Mouse (Mus musculus): Measurements from ENCODE around the gene Gm28048. TPM values are rescaled to one million over a fixed set of nuclear protein-coding genes. Genes with fewer than 3 reads are reported as not detected.
A peak's percentile ranks its signal among the peaks of the same experiment; 100 is the strongest.

Gm28048 gene
- total and polyA plus RNA-seq, 2 experiments from 2014 or later: 6.8 TPM; not detected in 1

DNA sequence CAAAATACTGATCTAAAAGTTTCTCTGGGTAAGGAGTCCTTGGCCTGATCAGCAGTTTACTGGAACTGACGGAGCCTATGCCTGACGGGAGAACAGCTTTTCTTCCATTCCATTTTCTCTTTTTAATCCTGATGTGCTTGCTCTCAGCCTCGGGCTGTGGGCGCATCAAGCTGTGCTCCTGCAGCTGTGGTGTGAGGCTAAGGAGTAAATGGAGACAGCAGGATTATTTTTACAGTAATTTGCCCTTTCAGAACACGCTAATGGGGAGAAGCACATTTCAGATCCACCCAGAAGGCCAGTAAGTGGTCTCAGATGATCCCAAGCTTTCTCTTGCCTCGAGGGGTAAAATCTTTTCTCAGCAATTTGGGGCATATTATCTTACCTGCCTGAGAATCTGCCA is 107.1 kb downstream of the Gm28048 start:
- Histone ChIP-seq H3K4me1 (ENCODE audit: control insufficient read depth, insufficient read depth) (peaks cover 12% of the 10 kb centered on the region; the same call in 1 of the 2 replicates), H3K4me3 (ENCODE audit: low read depth, low read length) (no peak overlapping the region), H3K36me3 (replicated peaks; ENCODE audit: control insufficient read depth, insufficient read depth, low read length) (no peaks in the 10 kb centered on the region), H3K9ac (replicated peaks; ENCODE audit: low read depth, low read length) (no peak overlapping the region), H3K27me3 (ENCODE audit: control insufficient read depth, insufficient read depth, low read length) (no peaks in the 10 kb centered on the region), H3K27ac (ENCODE audit: low read depth) (no peak overlapping the region), H3K9me3 (replicated peaks; ENCODE audit: control insufficient read depth, low read length) (no peaks in the 10 kb centered on the region), H3K4me2 (ENCODE audit: low read depth, low read length) (no peak overlapping the region)
- no peak for TF ChIP-seq EP300 (IDR thresholded peaks at IDR 0.05; ENCODE audit: low read depth)
- no peak for TF ChIP-seq CTCF (IDR thresholded peaks at IDR 0.05; ENCODE audit: low read depth)
- ATAC-seq (ENCODE audit: insufficient read depth, low read depth) (no peak), DNase-seq (ENCODE audit: low spot score) (no peak)
- WGBS: 80% methylated on average over 6 of the region's 6 CpGs

DNA sequence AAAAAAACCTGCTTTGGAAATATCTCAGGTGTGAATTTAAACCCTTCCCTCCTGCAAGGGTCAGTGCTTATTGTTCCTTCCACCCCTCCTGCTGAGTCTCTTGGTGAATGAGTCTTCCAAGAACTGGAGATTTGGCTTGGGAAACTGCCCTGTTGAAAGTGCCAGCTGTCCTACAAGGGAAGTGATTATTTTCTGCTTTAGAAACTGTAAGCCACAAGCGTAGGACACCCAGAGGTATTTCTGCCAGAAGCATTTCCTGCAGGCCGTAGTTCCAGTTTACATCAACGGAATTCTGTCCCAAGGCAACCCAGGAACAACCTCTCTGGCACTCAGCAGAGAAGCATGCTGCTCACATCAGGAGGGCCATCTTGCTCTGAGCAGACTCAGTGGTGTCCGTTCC is 108.5 kb downstream of the Gm28048 start:
- Histone ChIP-seq H3K36me3 (replicated peaks; ENCODE audit: control insufficient read depth, insufficient read depth, low read length) (no peaks in the 10 kb centered on the region), H3K9me3 (replicated peaks; ENCODE audit: control insufficient read depth, low read length) (no peaks in the 10 kb centered on the region), H3K4me2 (ENCODE audit: low read depth, low read length) (no peak overlapping the region), H3K27me3 (ENCODE audit: control insufficient read depth, insufficient read depth, low read length) (no peaks in the 10 kb centered on the region), H3K27ac (ENCODE audit: low read depth) (peak overlapping the region; percentile 40), H3K9ac (replicated peaks; ENCODE audit: low read depth, low read length) (no peak overlapping the region), H3K4me1 (ENCODE audit: control insufficient read depth, insufficient read depth) (peaks cover 12% of the 10 kb centered on the region; the same call in 1 of the 2 replicates), H3K4me3 (ENCODE audit: low read depth, low read length) (no peak overlapping the region)
- no peak for DNase-seq (ENCODE audit: low spot score)
- TF ChIP-seq CTCF (IDR thresholded peaks at IDR 0.05; ENCODE audit: low read depth) (no peak), EP300 (IDR thresholded peaks at IDR 0.05; ENCODE audit: low read depth) (no peak)
- 56% methylated on average over 4 of the region's 4 CpGs for WGBS
- ATAC-seq (ENCODE audit: insufficient read depth, low read depth): no peak

DNA sequence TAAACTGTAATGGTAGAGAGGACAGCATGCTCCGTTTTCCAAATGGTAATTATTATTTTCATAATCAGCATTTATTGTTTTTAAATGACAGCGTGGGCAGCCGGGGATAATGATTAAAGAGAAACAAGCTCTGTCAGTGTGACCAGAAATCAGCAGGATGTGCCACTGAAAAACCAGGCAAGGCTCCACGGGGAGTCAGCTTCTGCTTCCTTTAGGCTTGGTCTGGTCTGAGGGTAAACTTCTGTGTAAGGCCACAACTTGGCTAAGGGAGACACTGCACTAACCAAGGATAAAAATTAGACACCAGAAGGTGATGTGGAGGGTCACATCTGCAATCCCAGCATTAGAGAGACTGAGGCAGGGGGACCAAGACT is 109.6 kb downstream of the Gm28048 start:
- no peaks in the 10 kb centered on the region for H3K9me3 ChIP-seq (replicated peaks; ENCODE audit: control insufficient read depth, low read length)

DNA sequence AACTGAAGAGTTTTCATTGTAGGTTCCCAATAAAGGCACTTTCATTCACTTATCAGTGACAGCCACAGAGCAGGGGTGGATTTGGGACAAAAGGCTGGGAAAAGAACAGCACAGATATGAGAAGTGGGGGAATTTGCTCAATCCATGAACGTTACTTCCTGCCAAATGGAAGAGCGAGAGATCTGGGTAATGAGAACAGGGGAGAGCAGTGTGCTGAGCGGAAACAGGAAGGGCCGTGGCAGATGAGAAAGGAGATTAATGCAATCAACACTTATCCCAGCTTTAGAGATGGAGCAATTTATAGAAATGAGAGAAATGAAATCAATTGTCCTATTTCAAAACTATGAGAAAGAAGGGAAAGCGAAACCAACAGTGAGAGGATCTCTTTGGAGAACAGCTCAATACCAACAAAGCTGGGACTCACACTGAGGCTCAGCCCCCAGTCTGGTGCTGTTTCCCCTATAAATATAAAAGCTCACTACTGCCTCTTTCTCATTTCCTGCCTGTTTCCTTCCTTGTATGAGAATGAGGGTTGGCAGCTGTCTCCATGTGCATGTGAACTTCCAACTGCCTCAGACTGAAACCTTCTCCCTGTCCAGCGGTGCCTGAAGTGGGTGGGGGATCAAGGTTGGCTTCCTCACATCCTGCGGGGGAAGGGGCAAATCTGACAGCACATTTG is 110.1 kb downstream of the Gm28048 start:
- ATAC-seq (ENCODE audit: insufficient read depth, low read depth): no peak
- Histone ChIP-seq H3K4me2 (ENCODE audit: low read depth, low read length) (peak overlapping the region; percentile 50), H3K36me3 (replicated peaks; ENCODE audit: control insufficient read depth, insufficient read depth, low read length) (no peaks in the 10 kb centered on the region), H3K27me3 (ENCODE audit: control insufficient read depth, insufficient read depth, low read length) (no peaks in the 10 kb centered on the region), H3K9ac (replicated peaks; ENCODE audit: low read depth, low read length) (no peak overlapping the region), H3K9me3 (replicated peaks; ENCODE audit: control insufficient read depth, low read length) (no peaks in the 10 kb centered on the region), H3K4me3 (ENCODE audit: low read depth, low read length) (peak overlapping the region; percentile 12; the same call in 1 of the 2 replicates), H3K4me1 (ENCODE audit: control insufficient read depth, insufficient read depth) (peaks cover 12% of the 10 kb centered on the region; the same call in 1 of the 2 replicates), H3K27ac (ENCODE audit: low read depth) (peak overlapping the region; percentile 77)
- TF ChIP-seq CTCF (IDR thresholded peaks at IDR 0.05; ENCODE audit: low read depth) (no peak), EP300 (IDR thresholded peaks at IDR 0.05; ENCODE audit: low read depth) (no peak)
- DNase-seq (ENCODE audit: low spot score): no peak
- WGBS: 46% methylated on average over 7 of the region's 7 CpGs

More for the DNA sequence above, 109.6 kb downstream of the Gm28048 start:
- peaks cover 12% of the 10 kb centered on the region; the same call in 1 of the 2 replicates for H3K4me1 ChIP-seq (ENCODE audit: control insufficient read depth, insufficient read depth)
- H3K36me3 ChIP-seq (replicated peaks; ENCODE audit: control insufficient read depth, insufficient read depth, low read length): no peaks in the 10 kb centered on the region
- WGBS: 51% methylated on average over 4 of the region's 4 CpGs
- DNase-seq (ENCODE audit: low spot score): no peak
- H3K27me3 ChIP-seq (ENCODE audit: control insufficient read depth, insufficient read depth, low read length): no peaks in the 10 kb centered on the region
- no peak for TF ChIP-seq CTCF (IDR thresholded peaks at IDR 0.05; ENCODE audit: low read depth)
- TF ChIP-seq EP300 (IDR thresholded peaks at IDR 0.05; ENCODE audit: low read depth): no peak
- H3K27ac ChIP-seq (ENCODE audit: low read depth): peak overlapping the region; percentile 77
- peak overlapping the region; percentile 12; the same call in 1 of the 2 replicates for H3K4me3 ChIP-seq (ENCODE audit: low read depth, low read length)
- H3K4me2 ChIP-seq (ENCODE audit: low read depth, low read length): peak overlapping the region; percentile 50
- H3K9ac ChIP-seq (replicated peaks; ENCODE audit: low read depth, low read length): no peak overlapping the region
- ATAC-seq (ENCODE audit: insufficient read depth, low read depth): no peak

DNA sequence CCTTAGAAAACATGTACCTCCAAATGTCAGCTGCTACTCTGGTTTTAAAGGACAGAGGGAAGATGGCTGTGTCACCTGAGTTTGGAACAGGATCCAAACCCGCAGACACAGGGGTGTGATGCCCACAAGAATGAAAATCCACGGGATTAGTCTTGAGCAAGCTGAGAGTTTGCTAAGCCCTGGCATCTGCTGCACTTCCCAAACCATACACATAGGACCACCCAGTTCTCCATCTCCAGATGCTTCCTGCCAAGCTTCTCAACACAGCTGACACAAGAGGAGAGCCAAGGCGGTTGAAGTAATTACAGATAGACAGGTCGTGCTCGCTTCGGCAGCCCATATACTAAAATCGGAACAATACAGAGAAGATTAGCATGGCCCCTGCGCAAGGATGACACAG is 113.3 kb downstream of the Gm28048 start:
- TF ChIP-seq CTCF (IDR thresholded peaks at IDR 0.05; ENCODE audit: low read depth) (no peak), EP300 (IDR thresholded peaks at IDR 0.05; ENCODE audit: low read depth) (no peak)
- Histone ChIP-seq H3K4me3 (ENCODE audit: low read depth, low read length) (no peak overlapping the region), H3K4me1 (ENCODE audit: control insufficient read depth, insufficient read depth) (peaks cover 9% of the 10 kb centered on the region; the same call in 1 of the 2 replicates), H3K9ac (replicated peaks; ENCODE audit: low read depth, low read length) (no peak overlapping the region), H3K36me3 (replicated peaks; ENCODE audit: control insufficient read depth, insufficient read depth, low read length) (no peaks in the 10 kb centered on the region), H3K27me3 (ENCODE audit: control insufficient read depth, insufficient read depth, low read length) (no peaks in the 10 kb centered on the region), H3K9me3 (replicated peaks; ENCODE audit: control insufficient read depth, low read length) (no peaks in the 10 kb centered on the region), H3K4me2 (ENCODE audit: low read depth, low read length) (no peak overlapping the region), H3K27ac (ENCODE audit: low read depth) (no peak overlapping the region)
- 72% methylated on average over 8 of the region's 8 CpGs for WGBS
- no peak for ATAC-seq (ENCODE audit: insufficient read depth, low read depth)
- no peak for DNase-seq (ENCODE audit: low spot score)
